Mouse (Mus musculus) thymus, adult 2 months (tissue): ENCODE results near the gene Maz. TPM values are rescaled to one million over a fixed set of nuclear protein-coding genes. Genes with fewer than 3 reads are reported as not detected.

Experiments used
- DNase-seq: peaks from one replicate; pipeline ENCODE4 v3.0.0; 2021
- H3K27ac ChIP-seq: fragments of 200-500 bp; 2 replicates; pipeline ENCODE4 v1.5.1; 2012; ENCODE audit warnings: low read length, control low read depth; ENCODE audit not compliant: control insufficient read depth, insufficient read depth
- H3K27me3 ChIP-seq: fragments of 200-500 bp; 2 replicates; pipeline ENCODE4 v1.6.1; 2012; ENCODE audit warnings: mild to moderate bottlenecking, low read length, moderate library complexity, mixed read lengths; ENCODE audit not compliant: control insufficient read depth, insufficient read depth
- H3K36me3 ChIP-seq: fragments of 200-500 bp; 2 replicates; pipeline ENCODE4 v1.6.1; 2012; ENCODE audit warnings: mild to moderate bottlenecking, low read length, moderate library complexity; ENCODE audit not compliant: control insufficient read depth, insufficient read depth
- H3K4me1 ChIP-seq: fragments of 200-500 bp; replicated peaks from 2 replicates; pipeline ENCODE4 v1.6.1; 2012; ENCODE audit warnings: low read length; ENCODE audit not compliant: control insufficient read depth, insufficient read depth
- H3K4me3 ChIP-seq: fragments of 200-500 bp; 2 replicates; pipeline ENCODE4 v1.5.1; 2012; ENCODE audit warnings: mild to moderate bottlenecking, low read length, control low read depth, moderate library complexity; ENCODE audit not compliant: control insufficient read depth, insufficient read depth
- CTCF ChIP-seq: fragments of 200-500 bp; IDR thresholded peaks from 2 replicates; pipeline ENCODE4 v1.5.1; 2012; ENCODE audit warnings: mild to moderate bottlenecking, control low read depth, low read length, moderate library complexity, borderline replicate concordance; ENCODE audit not compliant: control insufficient read depth, poor library complexity, insufficient read depth; ENCODE audit errors: extremely low read depth
- POLR2A ChIP-seq: fragments of 200-500 bp; IDR thresholded peaks from 2 replicates; pipeline ENCODE4 v1.6.1; 2012; ENCODE audit warnings: mild to moderate bottlenecking, low read length, control low read depth, moderate library complexity; ENCODE audit not compliant: control insufficient read depth, poor library complexity, insufficient read depth; ENCODE audit errors: extremely low read depth
- WGBS: fragments of 180-500 bp; shearing (Covaris S2); methylation state at CpG from one replicate; pipeline ENCODE4 v1.1.7; 2018; 5-methylcytosine and 5-hydroxymethylcytosine counted together
- polyA plus RNA-seq: library from polyadenylated mRNA; depleted of rRNA; stranded (reverse); fragments of >200 nt; gene quantifications from 2 replicates; pipeline ENCODE4 v1.2.3, GENCODE M21; 2012

Maz gene
- polyA plus RNA-seq, 1 experiment, result 954 TPM

GRCm38 (mm10) chr7:127026161-127026600 lies 656 bp downstream of the Maz start:
- no peak for TF ChIP-seq CTCF
- TF ChIP-seq POLR2A, result peak; percentile 38; the same call in 1 of the 2 replicates
- H3K27me3 ChIP-seq, result no peaks in the 10 kb centered on the region
- WGBS, result under 1% methylated on average over 43 of the region's 48 CpGs
- H3K36me3 ChIP-seq, result peaks cover 7% of the 10 kb centered on the region; the same call in 1 of the 2 replicates
- H3K4me3 ChIP-seq, result peak overlapping the region; percentile 86
- H3K27ac ChIP-seq, result peak overlapping the region; percentile 89
- peaks cover 38% of the 10 kb centered on the region for H3K4me1 ChIP-seq
- DNase-seq, result peak; percentile 79

GRCm38 (mm10) chr7:127025556-127026160 lies 1.2 kb downstream of the Maz start:
- DNase-seq, result peak; percentile 60
- H3K27me3 ChIP-seq, result no peaks in the 10 kb centered on the region
- peak overlapping the region; percentile 89 for H3K27ac ChIP-seq
- under 1% methylated on average over 63 of the region's 65 CpGs for WGBS
- peaks cover 41% of the 10 kb centered on the region for H3K4me1 ChIP-seq
- peak overlapping the region; percentile 86 for H3K4me3 ChIP-seq
- TF ChIP-seq CTCF (no peak), POLR2A (no peak)
- peaks cover 7% of the 10 kb centered on the region; the same call in 1 of the 2 replicates for H3K36me3 ChIP-seq

GRCm38 (mm10) chr7:127024755-127025555 lies 1.9 kb downstream of the Maz start:
- Histone ChIP-seq H3K36me3 (peaks cover 7% of the 10 kb centered on the region; the same call in 1 of the 2 replicates), H3K4me1 (peaks cover 48% of the 10 kb centered on the region), H3K27ac (peak overlapping the region; percentile 89), H3K4me3 (peak overlapping the region; percentile 86), H3K27me3 (no peaks in the 10 kb centered on the region)
- WGBS, result under 1% methylated on average over 30 of the region's 30 CpGs
- TF ChIP-seq POLR2A (0 out of 2 replicates have a peak, but pooled peaks have one; percentile 48), CTCF (peak; percentile 82)
- peak; percentile 87 for DNase-seq

GRCm38 (mm10) chr7:127023896-127024690 lies 2.7 kb downstream of the Maz start:
- Histone ChIP-seq H3K27ac (peak overlapping the region; percentile 89), H3K27me3 (no peaks in the 10 kb centered on the region), H3K4me1 (peaks cover 56% of the 10 kb centered on the region), H3K36me3 (peaks cover 7% of the 10 kb centered on the region; the same call in 1 of the 2 replicates), H3K4me3 (peak overlapping the region; percentile 86)
- TF ChIP-seq POLR2A (no peak), CTCF (peak; percentile 49; the same call in 1 of the 2 replicates)
- 8% methylated on average over 19 of the region's 19 CpGs for WGBS
- DNase-seq, result peak; percentile 71

GRCm38 (mm10) chr7:127023272-127023691 lies 3.6 kb downstream of the Maz start:
- peak; percentile 34 for DNase-seq
- peak overlapping the region; percentile 86 for H3K4me3 ChIP-seq
- WGBS, result 80% methylated on average over 13 of the region's 13 CpGs
- peaks cover 64% of the 10 kb centered on the region for H3K4me1 ChIP-seq
- H3K36me3 ChIP-seq, result peaks cover 7% of the 10 kb centered on the region; the same call in 1 of the 2 replicates
- no peaks in the 10 kb centered on the region for H3K27me3 ChIP-seq
- TF ChIP-seq POLR2A (no peak), CTCF (no peak)
- H3K27ac ChIP-seq, result peak overlapping the region; percentile 20; the same call in 1 of the 2 replicates
